Comparison of ENCODE assay signal across 9 mouse cellular contexts in the genomic region with DNA sequence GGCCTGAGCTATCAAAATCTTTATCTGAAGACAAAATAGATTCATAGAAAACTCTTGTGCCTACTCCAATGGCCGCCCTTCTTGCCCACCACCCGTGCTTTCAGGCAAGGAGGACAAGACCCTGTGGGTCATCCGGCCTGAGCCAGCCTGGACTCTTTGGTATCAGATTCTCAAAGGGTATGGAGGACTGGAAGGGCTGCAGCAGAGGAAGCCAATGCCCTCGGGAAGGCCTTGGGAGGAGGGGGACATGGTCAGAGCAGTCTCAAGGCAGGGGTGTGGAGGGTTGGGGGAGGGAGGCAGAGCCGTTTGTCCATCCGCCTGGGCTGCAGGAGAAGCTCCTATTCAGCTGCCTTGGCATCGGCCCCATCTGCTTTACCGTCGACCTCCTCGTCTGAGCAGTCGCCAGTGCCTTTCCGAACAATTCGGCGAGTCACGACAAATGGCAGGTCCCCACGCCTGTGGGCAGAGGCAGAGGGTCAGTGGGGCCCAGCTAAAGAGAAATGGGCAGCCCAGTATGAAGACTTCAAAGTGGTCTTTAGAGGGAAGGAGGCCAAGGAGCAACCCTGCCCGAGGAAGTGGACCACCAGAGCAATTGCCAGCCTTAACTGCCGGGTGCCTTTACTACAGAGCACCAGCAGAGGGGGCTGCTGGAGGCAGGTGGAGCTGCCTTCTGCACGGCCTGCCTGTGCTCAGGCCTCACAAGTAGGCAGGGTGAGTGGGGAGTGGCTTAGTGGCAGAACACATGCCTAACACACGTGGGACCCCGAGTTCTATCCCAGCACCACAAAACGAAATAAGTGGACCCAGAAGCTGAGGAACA. TPM values are rescaled to one million over a fixed set of nuclear protein-coding genes. Genes with fewer than 3 reads are reported as not detected.
A peak's percentile ranks its signal among the peaks of the same experiment; 100 is the strongest.
DNase-seq lines count a peak whose midpoint lies in the region; ATAC-seq and TF ChIP-seq lines count a peak whose summit lies in the region.
"Had no signal": no experiment of that assay in that cellular context is flagged by ENCODE, and none has a peak within 500 bp of the region (broad histone marks: within the 10 kb centered on the region; RNA-seq: fewer than 3 reads in every experiment).

No protein-coding gene starts in this region.

- peak in 1 of 2 experiments; percentile 44 for DNase-seq in cerebellum, adult 2 months
- peak; percentile 34 for DNase-seq in midbrain, embryonic 10.5 days (ENCODE audit: low spot score)
- DNase-seq in cerebellum, postnatal 10 days: peak; percentile 71 to 76
- peak; percentile 46 for DNase-seq in kidney, postnatal 0 days (ENCODE audit: low spot score)
- peak; percentile 74 for DNase-seq in naive thymus-derived CD4-positive, alpha-beta T cell, adult 2 months (ENCODE audit: low read depth)
- no peak for DNase-seq in yolk sac, embryonic 10.5 days (ENCODE audit: low spot score)

- no peaks in the 10 kb centered on the region for H3K27me3 ChIP-seq in cerebellum, adult 2 months (ENCODE audit: control insufficient read depth, insufficient read depth, low read length)
- no peaks in the 10 kb centered on the region for H3K27me3 ChIP-seq in midbrain, embryonic 10.5 days (ENCODE audit: low read depth, poor library complexity, severe bottlenecking)
- no peaks in the 10 kb centered on the region for H3K27me3 ChIP-seq in midbrain, embryonic 15.5 days (replicated peaks)
- H3K27me3 ChIP-seq in kidney, postnatal 0 days (ENCODE audit: insufficient read depth, low read length): no peaks in the 10 kb centered on the region
- H3K27me3 ChIP-seq: Patski had no signal

- no peak overlapping the region for H3K4me2 ChIP-seq in midbrain, embryonic 15.5 days
- H3K4me2 ChIP-seq in kidney, postnatal 0 days (ENCODE audit: low read length): no peak overlapping the region

- no peaks in the 10 kb centered on the region for H3K4me1 ChIP-seq in cerebellum, adult 2 months (ENCODE audit: control insufficient read depth, insufficient read depth, low read length)
- no peaks in the 10 kb centered on the region for H3K4me1 ChIP-seq in midbrain, embryonic 10.5 days
- no peaks in the 10 kb centered on the region for H3K4me1 ChIP-seq in midbrain, embryonic 15.5 days
- no peaks in the 10 kb centered on the region for H3K4me1 ChIP-seq in kidney, postnatal 0 days (replicated peaks; ENCODE audit: insufficient read depth, low read length)

- H3K36me3 ChIP-seq in midbrain, embryonic 10.5 days: peaks cover 68% of the 10 kb centered on the region
- H3K36me3 ChIP-seq in midbrain, embryonic 15.5 days (replicated peaks): peaks cover 13% of the 10 kb centered on the region; the same call in 1 of the 2 replicates
- H3K36me3 ChIP-seq in kidney, postnatal 0 days (ENCODE audit: insufficient read depth, low read length): peaks cover 65% of the 10 kb centered on the region

- ATAC-seq in cerebellum, adult (ENCODE audit: insufficient number of reproducible peaks, low FRiP score, low TSS enrichment): no peak
- ATAC-seq in midbrain, embryonic 15.5 days (replicated peaks): no peak
- no peak for ATAC-seq in kidney, postnatal 0 days (replicated peaks; ENCODE audit: low FRiP score, low read depth)
- ATAC-seq: Patski had no signal

- no peak overlapping the region for H3K9ac ChIP-seq in midbrain, embryonic 15.5 days
- no peak overlapping the region for H3K9ac ChIP-seq in kidney, postnatal 0 days (ENCODE audit: low read depth, low read length)

- no peak overlapping the region for H3K4me3 ChIP-seq in cerebellum, adult 2 months (replicated peaks; ENCODE audit: insufficient read depth, low read depth, low read length)
- H3K4me3 ChIP-seq in midbrain, embryonic 10.5 days: no peak overlapping the region
- no peak overlapping the region for H3K4me3 ChIP-seq in midbrain, embryonic 15.5 days
- no peak overlapping the region for H3K4me3 ChIP-seq in kidney, postnatal 0 days (replicated peaks; ENCODE audit: low read depth, low read length)

- H3K9me3 ChIP-seq in midbrain, embryonic 10.5 days (replicated peaks): no peaks in the 10 kb centered on the region
- H3K9me3 ChIP-seq in midbrain, embryonic 15.5 days: no peaks in the 10 kb centered on the region
- H3K9me3 ChIP-seq in kidney, postnatal 0 days (replicated peaks; ENCODE audit: low read length): no peaks in the 10 kb centered on the region

- 59% methylated on average over 22 of the region's 22 CpGs for WGBS in cerebellum, adult 2 months
- WGBS in midbrain, embryonic 10.5 days: 80% methylated on average over 22 of the region's 22 CpGs
- 81% methylated on average over 22 of the region's 22 CpGs for whole genome bisulfite sequencing in midbrain, embryonic 15.5 days
- 65% methylated on average over 22 of the region's 22 CpGs for WGBS in kidney, postnatal 0 days

- TF ChIP-seq POLR2A in cerebellum, adult 2 months (IDR thresholded peaks at IDR 0.05; ENCODE audit: borderline replicate concordance, insufficient read depth, low read length): no peak

- no peak overlapping the region for H3K27ac ChIP-seq in cerebellum, adult 2 months (ENCODE audit: insufficient read depth, low read length)
- H3K27ac ChIP-seq in midbrain, embryonic 10.5 days (replicated peaks): no peak overlapping the region
- no peak overlapping the region for H3K27ac ChIP-seq in midbrain, embryonic 15.5 days
- no peak overlapping the region for H3K27ac ChIP-seq in kidney, postnatal 0 days

- TF ChIP-seq CTCF in cerebellum, adult 2 months (IDR thresholded peaks at IDR 0.05; ENCODE audit: borderline replicate concordance, insufficient read depth, low read depth, low read length): peak; percentile 74
- peak; percentile 74 for TF ChIP-seq CTCF in kidney, postnatal 0 days (IDR thresholded peaks at IDR 0.05; ENCODE audit: low read depth)

RNA-seq across cellular contexts. Expression of gene Apol8, which starts 5.0 kb away (rescaled TPM):
- 6.9 and 8.2 TPM in 2 replicates for polyA plus RNA-seq in cerebellum, adult 2 months (2012; rRNA removed)
- polyA plus RNA-seq in midbrain, embryonic 10.5 days (2016; fragmentation: Nextera tagmentation; extraction: Ambion mirVana): 0.07 and 0.12 TPM in 2 replicates
- polyA plus RNA-seq in midbrain, embryonic 15.5 days (2015; fragmentation: Nextera tagmentation; extraction: Ambion mirVana): 0.18 and 0.23 TPM in 2 replicates
- polyA plus RNA-seq in kidney, postnatal 0 days (2015; fragmentation: Nextera tagmentation; extraction: Ambion mirVana): not detected in 2 replicates

RNA-seq across cellular contexts. Expression of gene Apol9b, which starts 32.9 kb away (rescaled TPM):
- 0.35 and 0.41 TPM in 2 replicates for polyA plus RNA-seq in cerebellum, adult 2 months (2012; rRNA removed)
- not detected in 2 replicates for polyA plus RNA-seq in midbrain, embryonic 10.5 days (2016; fragmentation: Nextera tagmentation; extraction: Ambion mirVana)
- polyA plus RNA-seq in midbrain, embryonic 15.5 days (2015; fragmentation: Nextera tagmentation; extraction: Ambion mirVana): not detected in 2 replicates
- 0.14 and 0.15 TPM in 2 replicates for polyA plus RNA-seq in kidney, postnatal 0 days (2015; fragmentation: Nextera tagmentation; extraction: Ambion mirVana)
